In genomic region chr2:44659011-44659410, GRCm38 (mm10) we compare ENCODE assay signal across 13 mouse cellular contexts.
"Had no signal": no experiment of that assay in that cellular context is flagged by ENCODE, and none has a peak within 500 bp of the region (broad histone marks: within the 10 kb centered on the region; RNA-seq: fewer than 3 reads in every experiment).

No protein-coding gene starts in this region.

- H3K9ac ChIP-seq: limb, embryonic 15.5 days; liver, embryonic 12.5 days; midbrain, embryonic 12.5 days; neural tube, embryonic 12.5 days had no signal

- H3K27me3 ChIP-seq: limb, embryonic 15.5 days; liver, embryonic 12.5 days; midbrain, embryonic 12.5 days; neural tube, embryonic 12.5 days had no signal

- ATAC-seq: inflammation-experienced regulatory T-cells, adult 6 months; intestine, postnatal 0 days; liver, embryonic 12.5 days; lung, postnatal 0 days had no signal

- H3K27ac ChIP-seq: limb, embryonic 15.5 days; liver, embryonic 12.5 days; midbrain, embryonic 12.5 days; neural tube, embryonic 12.5 days had no signal

- H3K4me3 ChIP-seq: limb, embryonic 15.5 days; liver, embryonic 12.5 days; midbrain, embryonic 12.5 days; neural tube, embryonic 12.5 days had no signal

- H3K4me2 ChIP-seq: limb, embryonic 15.5 days; liver, embryonic 12.5 days; midbrain, embryonic 12.5 days; neural tube, embryonic 12.5 days had no signal

- H3K4me1 ChIP-seq: liver, embryonic 12.5 days; midbrain, embryonic 12.5 days; neural tube, embryonic 12.5 days had no signal

- H3K9me3 ChIP-seq: limb, embryonic 15.5 days; liver, embryonic 12.5 days; midbrain, embryonic 12.5 days; neural tube, embryonic 12.5 days had no signal

- DNase-seq: kidney, adult 8-10 months; kidney, postnatal 4 days; left cerebral cortex, postnatal 4 days; lung, postnatal 4 days; spleen, adult 18-20 months; thymus, postnatal 36 days had no signal

- H3K36me3 ChIP-seq: limb, embryonic 15.5 days; liver, embryonic 12.5 days; midbrain, embryonic 12.5 days; neural tube, embryonic 12.5 days had no signal
